Mouse (Mus musculus) erythroid progenitor cell, adult 5-6 weeks (primary cell): ENCODE results near the gene Nadk. TPM values are rescaled to one million over a fixed set of nuclear protein-coding genes. Genes with fewer than 3 reads are reported as not detected.
"Not testable (repeated sequence)": the region's sequence is repeated elsewhere in the genome, so short reads cannot be mapped to it uniquely, and the experiment has no call there.

Experiments
- ATAC-seq: replicated peaks from 2 replicates; pipeline ENCODE4 v1.8.0; 2016; ENCODE audit warnings: moderate number of reproducible peaks, mild to moderate bottlenecking, moderate TSS enrichment, inconsistent platforms; ENCODE audit not compliant: poor library complexity, low FRiP score, severe bottlenecking
- total RNA-seq, 2 experiments: library from RNA; stranded (forward) in 1 of 2; stranded (reverse) in 1 of 2; fragments of 150-400 nt in 1 of 2; fragments of 186-747, 209-891 nt in 1 of 2; gene quantifications; 2 replicates each; pipeline versions ENCODE4 v1.2.3 to v1.2.4; 2015 to 2017; ENCODE audit warnings: low replicate concordance in 2 of 2

Nadk gene
- total RNA-seq, 2 experiments from 2014 or later = 12.9 to 26.0 TPM

DNA sequence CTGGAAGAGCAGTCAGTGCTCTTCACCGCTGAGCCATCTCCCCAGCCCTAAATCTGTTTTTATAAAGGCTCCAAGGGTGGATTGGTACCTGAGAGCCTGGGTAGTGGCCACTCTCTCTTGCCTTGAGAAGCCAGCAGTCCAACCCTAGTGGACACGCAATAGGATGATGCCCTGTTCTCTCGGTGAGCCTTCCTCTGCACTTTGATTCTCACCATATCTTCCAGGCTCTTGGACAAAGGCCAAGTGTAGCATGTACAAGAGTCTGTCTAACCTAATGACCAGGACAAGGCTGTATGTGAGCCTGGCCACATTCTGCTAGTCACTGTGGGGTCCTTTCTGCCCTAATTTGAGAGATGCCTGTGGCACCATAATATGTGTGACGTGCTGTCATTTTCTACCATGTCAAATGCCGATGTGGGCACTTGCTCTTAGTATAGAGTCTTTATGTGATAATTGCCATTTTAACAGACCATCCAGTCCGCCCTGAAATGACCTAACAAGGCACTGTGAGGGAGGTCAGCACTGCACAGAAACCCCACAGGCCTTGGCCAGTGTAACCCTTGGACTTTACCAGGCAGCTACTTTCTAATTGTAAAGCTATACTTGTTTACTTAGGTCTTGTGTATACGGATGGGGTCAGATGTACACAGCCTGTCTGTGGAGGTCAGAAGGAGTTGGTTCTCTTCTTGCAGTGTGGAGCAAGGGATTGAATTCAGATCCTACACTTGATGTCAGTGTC, 6.6 kb downstream of the Nadk start:
- ATAC-seq = no peak

DNA sequence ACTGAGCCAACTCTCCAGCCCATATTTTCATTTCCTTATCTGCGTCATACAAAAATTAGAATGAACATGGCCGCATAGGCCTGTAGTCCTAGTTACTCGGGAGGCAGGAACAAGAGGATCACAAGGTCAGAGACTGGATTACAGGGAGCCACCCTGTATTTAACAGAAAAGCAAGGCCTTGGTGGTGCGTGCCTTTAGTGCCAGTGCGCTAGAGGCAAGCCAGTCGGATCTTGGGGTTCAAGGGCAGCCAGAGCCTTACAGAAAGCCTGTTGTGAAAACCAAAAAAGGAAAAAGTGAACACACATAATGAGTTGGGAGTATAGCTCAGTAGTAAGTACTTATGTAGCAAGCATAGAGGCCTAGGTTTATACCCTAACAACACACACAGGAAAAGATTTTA, 7.6 kb downstream of the Nadk start:
- no peak for ATAC-seq

DNA sequence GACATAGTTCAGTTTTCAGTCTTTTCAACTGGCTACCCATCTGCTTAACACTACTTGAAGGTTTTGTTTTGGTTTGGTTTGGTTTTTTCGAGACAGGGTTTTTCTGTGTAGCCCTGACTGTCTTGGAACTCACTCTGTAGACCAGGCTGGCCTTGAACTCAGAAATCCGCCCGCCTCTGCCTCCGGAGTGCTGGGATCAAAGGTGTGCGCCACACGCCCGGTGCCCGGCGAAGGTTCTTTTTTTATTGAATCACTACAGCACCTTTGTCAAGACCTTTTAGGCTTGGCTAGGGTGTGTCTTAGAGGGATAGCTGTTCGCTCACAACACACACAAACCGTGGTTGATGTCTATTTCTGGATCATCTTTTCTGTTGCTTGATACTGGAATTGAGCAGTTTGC, 8.1 kb downstream of the Nadk start:
- not testable (repeated sequence) for ATAC-seq

DNA sequence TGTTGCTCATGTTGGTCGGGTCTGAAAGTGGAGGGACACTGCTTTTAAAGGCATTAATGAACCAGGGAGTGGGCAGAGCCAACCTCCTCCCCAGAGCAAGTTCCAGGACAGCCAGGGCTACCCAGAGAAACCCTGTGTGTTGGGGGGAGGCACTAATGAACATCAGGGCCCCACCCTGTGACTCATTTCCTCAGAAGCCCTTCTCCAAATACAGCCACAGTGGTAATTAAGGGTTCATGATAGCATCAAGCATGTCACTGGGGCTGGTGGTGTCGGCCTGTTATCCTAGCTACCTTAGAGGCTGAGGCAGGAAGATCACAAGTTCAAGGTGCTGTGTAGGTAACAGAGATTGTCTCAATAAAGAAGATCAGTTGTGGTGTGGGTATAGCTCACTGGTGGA, 9.3 kb downstream of the Nadk start:
- no peak for ATAC-seq

DNA sequence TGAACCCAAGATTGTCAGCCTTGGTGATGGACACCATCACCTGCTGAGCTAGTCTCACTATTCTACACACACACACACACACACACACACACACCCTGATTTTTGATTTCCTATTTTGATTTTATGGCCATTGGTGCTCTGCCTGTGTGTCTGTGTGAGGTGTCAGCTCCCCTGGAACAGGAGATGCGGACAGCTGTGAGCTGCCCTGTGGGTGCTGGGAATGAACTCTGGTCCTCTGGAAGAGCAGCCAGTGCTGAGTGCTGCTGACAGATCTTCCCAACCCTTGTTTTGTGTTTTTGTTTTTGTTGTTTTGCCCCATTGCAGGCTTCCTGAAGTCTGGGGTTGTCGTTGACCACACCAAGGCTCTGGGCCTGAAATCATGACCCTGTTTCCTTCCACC, 11.0 kb downstream of the Nadk start:
- ATAC-seq = no peak

DNA sequence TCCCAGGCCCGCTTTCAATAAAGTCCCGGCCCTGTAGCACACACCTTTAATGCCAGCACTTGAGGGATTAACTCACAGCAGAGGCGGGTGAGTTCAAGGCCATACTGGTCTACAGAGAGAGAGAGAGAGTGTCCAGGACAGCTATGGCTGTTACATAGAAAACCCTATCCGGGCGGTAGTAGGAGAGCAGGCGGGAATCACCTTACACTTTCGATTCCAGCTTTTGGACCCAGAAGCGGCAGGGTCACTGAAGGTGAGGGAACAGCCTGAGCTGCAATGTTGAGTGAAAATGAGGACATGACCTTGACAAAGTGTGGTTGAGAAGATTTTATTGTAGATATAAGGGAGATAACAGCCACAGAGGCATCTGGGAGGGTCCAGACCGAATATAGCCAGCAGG, 11.7 kb downstream of the Nadk start:
- ATAC-seq = no peak

DNA sequence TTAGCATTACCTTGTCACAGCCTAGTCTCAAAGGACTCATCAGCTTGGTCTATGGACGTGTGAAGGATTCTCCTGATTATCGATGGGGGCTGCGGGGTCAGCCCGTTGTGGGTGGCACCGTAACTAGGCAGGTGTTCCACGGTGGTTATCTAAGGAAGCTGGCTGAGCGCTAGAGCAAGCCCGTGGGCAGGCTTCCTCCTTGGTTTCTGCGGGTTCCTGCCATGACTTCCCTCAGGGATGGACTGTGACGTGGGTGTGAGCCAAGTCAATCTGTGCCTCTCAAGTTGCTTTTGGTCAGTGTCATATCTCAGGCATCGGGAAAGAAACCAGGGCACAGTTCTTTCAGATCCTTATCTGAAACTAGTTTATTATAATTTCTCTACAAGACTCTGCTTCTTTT, 12.8 kb downstream of the Nadk start:
- ATAC-seq = no peak

DNA sequence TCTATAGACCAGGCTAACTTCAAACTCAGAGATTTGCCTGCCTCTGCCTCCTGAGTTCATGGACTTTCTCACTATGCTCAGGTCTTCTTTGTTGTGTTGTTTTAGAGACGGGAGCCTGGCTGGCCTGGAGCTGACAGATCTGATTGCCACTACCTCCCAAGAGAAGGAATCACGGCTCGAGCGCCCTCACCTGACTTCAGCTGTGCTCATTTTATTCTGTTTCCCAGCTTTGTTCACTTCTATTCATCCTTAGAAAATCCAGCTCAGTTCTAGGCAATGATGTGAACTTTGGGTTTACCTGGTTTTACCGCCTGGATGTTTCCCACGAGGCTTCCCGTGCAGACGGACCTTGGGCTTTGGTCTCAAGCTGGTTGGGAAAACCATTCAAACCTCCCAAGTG, 13.3 kb downstream of the Nadk start:
- ATAC-seq = no peak

DNA sequence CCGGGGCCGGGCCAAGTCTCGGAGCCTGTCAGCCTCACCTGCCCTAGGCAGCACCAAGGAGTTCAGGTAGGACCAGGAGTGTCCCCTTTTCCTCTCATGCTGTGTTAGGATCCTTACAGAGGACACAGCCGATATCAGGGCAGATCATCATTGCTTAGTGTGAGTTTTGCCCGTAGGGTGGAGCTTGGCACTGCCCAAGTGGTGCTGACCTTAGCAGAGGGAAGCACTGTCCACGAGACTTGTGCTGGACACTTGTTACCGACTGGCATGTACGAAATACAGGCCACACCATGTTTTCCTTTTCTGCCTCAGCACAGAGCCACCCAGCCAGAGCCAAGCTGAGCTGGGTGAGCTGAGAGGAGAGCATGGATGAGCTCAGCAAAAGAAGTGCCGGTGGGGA, 15.0 kb downstream of the Nadk start:
- ATAC-seq = no peak

DNA sequence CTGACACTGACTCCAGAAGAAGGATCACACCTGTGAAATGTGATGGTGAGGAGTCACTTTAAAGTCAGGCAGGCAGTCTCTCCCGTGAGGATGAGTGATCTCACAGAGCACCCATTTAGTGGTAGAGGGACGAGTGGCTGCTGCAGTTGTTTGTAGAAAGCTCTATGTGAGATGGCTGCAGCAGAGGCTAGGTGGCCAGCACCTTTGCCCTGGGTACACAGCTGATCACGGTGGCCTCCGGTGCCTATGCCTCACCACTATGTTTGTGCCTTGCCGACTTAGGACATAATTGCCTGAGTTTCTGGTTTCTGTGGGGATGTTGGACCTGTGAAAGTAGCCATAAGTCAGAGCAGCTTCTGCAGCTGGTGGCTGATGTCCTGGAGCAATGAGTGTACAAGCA, 15.6 kb downstream of the Nadk start:
- ATAC-seq = no peak

DNA sequence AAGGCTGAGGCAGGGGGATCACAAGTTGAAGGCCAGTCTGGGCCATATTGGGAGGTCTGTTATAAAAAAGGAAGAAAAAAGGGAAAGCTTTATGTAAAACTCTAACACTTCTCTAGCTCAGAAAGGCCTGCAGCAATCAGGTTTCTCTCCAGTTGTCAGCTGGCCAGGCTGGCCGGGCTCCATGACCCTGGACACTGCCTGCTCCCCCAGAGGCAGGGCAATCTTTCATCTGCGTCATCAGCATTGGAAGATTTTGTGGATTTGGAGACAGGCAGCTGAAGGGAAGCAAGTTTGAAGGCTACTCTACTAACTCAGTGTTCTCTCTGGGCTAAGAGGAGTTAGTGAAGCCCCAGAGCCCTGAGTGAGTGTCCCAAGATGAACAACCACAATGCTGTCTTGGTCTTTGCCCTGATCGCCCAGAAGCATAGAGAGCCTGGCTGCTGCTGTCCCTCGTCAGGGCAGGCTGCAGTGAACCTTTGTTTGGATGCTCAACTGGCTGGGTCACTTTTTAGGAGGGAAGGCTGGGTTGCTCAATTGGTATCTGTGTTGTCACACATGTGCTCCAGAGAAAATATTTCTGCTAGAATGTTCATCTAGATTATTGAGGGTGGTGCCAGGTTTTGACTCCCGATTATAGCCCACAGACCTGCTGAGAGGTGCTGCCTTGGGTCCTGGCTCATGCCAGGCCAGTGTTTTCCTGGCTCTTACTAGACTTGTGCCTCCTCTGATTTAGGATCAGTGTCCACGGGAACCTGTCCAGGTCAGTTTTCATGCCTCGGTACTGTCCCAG, 16.4 kb downstream of the Nadk start:
- ATAC-seq = no peak

DNA sequence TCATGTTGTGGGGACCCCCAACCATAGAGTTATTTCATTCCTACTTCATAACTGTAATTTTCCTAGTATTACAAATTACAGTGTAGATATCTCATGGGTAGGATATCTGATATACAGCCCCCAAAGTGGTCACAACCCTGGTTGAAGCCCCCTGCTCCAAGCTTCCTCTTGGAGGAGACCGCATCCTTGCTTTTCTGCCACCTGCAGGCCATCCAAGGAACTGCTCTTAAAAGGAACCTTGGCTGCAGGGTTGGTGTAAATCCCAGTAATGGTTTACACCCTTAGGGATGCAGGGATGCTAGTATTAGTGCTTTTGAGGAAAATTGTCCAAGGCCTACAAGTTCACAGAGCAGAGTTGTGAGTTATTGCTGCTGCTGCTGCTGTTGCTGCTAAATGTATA, 18.2 kb downstream of the Nadk start:
- peak; percentile 67 for ATAC-seq

DNA sequence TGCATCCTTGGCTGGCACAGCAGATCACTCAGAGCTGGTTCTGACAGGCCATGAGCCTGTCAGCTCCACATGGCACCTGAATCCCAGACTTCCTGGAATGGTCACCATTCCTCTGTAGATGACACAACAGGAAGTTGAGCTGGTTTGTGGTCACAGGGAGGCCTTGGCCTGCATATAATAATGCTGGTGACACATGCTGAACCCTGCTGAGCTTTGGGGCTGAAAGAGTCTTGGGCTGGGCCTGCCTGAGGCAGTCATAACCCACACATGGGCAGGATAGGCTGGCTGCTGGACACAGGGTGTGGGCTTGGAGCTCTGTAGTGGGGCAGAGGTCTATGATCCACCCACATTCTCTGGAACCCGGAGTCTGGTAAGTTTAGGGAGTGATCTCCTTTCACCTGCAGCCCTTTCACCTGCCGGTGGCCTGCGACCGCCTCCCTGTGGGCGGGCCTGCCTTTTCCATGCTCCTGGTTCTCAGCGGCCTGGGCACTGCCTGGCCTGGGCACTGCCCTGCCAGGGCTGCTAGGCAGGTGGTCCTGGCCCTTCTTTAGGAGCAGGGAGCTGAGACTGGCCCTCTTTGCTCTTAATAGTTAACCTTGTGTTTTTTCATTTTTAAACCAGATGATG, 20.2 kb downstream of the Nadk start:
- no peak for ATAC-seq

DNA sequence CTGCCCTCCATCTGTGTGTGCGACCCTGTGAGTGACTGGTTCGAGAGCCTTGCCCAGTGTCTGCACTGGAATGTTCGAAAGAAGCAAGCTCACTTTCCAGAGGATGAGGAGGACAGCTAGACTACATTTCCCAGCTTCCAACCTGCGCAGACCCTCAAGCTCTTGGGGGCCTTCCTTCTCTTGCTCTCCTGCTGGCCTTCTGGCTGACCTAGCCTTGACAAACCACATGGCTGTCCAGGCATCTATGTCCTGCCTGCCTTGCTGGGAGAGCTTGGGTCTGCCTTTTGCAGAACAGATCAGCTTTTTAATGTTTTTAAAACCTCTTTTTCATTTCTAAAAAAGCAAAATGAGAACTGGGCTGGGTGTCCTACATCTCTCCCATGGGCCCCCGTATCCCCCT, 27.2 kb downstream of the Nadk start:
- no peak for ATAC-seq

DNA sequence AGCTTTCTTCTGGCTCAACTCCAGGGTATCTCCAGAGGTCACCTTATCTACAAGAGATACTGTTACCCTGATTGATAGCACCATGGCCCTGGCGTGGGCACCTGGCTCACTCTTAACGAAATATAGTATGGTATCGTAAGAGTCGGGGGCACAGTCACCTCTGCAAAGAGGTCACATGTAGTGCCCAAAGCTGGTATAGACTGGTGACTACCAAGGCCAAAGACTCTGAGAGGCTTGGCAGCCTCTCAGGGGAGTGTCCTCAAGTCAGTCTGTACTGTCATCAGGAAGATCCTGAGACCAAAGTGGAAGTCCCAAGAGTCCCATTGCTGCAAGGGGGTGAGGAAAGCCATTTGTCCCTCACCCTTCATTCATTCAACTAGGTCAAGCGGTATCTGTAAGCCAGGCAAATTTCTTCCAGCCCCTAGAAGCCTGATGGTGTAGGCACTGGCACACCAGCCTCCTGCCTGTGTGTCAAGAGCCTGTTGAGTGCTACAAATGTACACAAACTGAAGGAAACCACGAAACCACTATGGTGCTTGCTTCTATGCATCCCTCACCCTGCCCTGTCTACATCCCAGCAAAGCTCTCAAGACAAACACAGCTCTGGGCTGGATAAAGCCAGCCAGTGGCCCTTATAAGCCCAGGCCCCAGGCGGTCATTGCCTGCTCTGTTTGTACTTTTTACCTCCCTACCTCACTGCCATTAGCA, 29.0 kb downstream of the Nadk start:
- no peak for ATAC-seq

DNA sequence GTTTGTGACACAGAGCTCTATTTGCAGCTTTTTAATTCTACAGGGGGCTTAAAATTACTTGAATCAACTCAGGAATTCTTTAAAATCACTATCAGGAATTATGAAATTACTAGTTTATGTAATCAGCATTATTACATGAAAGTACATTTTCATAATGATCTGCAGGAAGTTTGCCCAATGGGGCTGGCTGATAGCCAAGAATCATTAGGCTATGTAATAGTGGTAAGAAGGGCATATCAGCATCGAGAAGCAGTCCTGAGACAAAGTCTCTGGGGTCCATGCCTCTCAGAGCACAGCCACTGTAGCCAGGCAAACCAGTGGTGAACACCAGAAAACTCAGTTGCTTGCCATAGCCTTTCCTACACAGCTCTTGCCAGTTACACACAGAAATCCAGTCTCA, 31.6 kb downstream of the Nadk start:
- no peak for ATAC-seq

DNA sequence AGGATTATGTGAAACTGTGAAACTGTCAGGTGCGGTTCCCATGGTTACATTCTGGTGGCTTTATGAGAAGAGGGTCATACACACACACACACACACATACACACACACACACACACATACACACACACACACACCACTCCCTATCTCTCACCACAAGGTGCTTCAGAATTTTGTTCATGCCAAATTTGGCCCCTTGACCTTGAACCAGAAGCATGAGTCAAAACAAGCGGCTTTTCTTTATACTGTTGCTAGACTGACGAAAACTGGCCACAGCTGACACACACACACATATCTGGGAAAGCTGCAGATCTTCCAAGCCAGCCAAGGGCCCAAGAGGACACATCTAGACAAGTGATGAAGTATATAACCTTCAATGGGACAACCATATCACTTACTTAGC, 33.6 kb downstream of the Nadk start:
- no peak for ATAC-seq

DNA sequence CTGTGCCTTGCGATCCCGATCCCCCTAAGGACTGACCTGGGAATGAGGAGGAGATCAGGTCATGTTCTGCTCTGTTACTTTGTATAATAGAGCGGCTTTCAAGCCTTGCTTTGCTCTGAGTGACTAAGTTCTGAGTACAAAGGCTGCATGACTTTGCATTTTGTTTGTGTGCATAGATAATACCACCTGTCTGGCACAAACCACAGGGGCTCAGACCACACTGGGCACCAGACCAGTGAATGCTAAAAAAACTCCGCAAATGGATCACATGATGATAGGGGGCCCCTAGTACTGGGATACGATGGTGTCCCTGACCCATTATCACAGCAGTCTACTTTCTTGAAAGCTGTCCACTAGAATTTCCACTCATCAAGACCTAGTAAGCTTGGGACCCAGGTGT, 34.4 kb downstream of the Nadk start:
- ATAC-seq = no peak

DNA sequence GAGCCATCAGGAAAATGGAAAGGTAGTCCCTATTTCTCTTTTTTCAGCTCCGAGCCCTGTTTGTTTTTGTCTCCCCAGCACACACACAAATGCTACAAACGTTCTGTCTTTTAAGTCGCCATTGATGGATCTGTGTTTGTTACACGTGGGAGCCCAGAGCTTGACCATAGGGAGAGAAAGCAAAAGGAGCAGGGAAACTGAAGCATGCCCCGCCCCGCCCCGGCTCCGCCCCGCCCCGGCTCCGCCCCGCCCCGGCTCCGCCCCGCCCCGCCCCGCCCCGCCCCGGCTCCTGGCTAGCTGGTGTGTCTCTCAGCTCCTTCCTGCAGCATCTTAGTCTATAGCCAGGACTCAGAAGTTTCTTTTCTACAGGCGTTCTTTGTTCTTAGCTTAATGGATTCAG, 36.4 kb downstream of the Nadk start:
- ATAC-seq = no peak
